ENCODE assay signal across 12 mouse cellular contexts in genomic region chr14:121737277-121737676, GRCm38 (mm10).
DNase-seq lines count a peak whose midpoint lies in the region; ATAC-seq and TF ChIP-seq lines count a peak whose summit lies in the region.
"Had no signal": no experiment of that assay in that cellular context is flagged by ENCODE, and none has a peak within 500 bp of the region (broad histone marks: within the 10 kb centered on the region; RNA-seq: fewer than 3 reads in every experiment).

No protein-coding gene starts in this region.

- DNase-seq in forebrain, embryonic 11.5 days (ENCODE audit: low spot score) = no peak
- no peak for DNase-seq in lung, postnatal 0 days (ENCODE audit: low spot score)
- DNase-seq in lung, adult 2 months = no peak
- peak; percentile 53 to 81 for DNase-seq in left cerebral cortex, postnatal 25 days (ENCODE audit: low spot score in 2 of 2)
- peak; percentile 41 for DNase-seq in right cerebral cortex, postnatal 4 days
- no peak for DNase-seq in retina, embryonic 14.5 days (ENCODE audit: low spot score)
- DNase-seq: heart, adult 18-20 months; thymus, adult 18-20 months had no signal

- H3K4me3 ChIP-seq in forebrain, embryonic 13.5 days = no peak overlapping the region
- no peak overlapping the region for H3K4me3 ChIP-seq in forebrain, embryonic 11.5 days (ENCODE audit: low read depth, low read length)
- no peak overlapping the region for H3K4me3 ChIP-seq in lung, postnatal 0 days (ENCODE audit: low read depth, low read length)
- H3K4me3 ChIP-seq in lung, adult 2 months (replicated peaks; ENCODE audit: extremely low read depth, low read depth, low read length) = no peak overlapping the region
- H3K4me3 ChIP-seq: limb, embryonic 12.5 days; lung, embryonic 15.5 days had no signal

- TF ChIP-seq EP300 in lung, postnatal 0 days (IDR thresholded peaks at IDR 0.05) = no peak

- H3K4me1 ChIP-seq in forebrain, embryonic 13.5 days = peaks cover 10% of the 10 kb centered on the region; the same call in 1 of the 2 replicates
- peaks cover under 1% of the 10 kb centered on the region; the same call in 1 of the 2 replicates for H3K4me1 ChIP-seq in forebrain, embryonic 11.5 days (replicated peaks; ENCODE audit: control insufficient read depth, insufficient read depth, low read length)
- no peaks in the 10 kb centered on the region for H3K4me1 ChIP-seq in lung, postnatal 0 days (ENCODE audit: insufficient read depth, low read depth, low read length)
- peaks cover 19% of the 10 kb centered on the region for H3K4me1 ChIP-seq in lung, adult 2 months (ENCODE audit: control insufficient read depth, insufficient read depth, low read length)
- H3K4me1 ChIP-seq: limb, embryonic 12.5 days had no signal

- 91% methylated on average over 8 of the region's 8 CpGs for WGBS in forebrain, embryonic 13.5 days
- 91% methylated on average over 8 of the region's 8 CpGs for WGBS in forebrain, embryonic 11.5 days
- WGBS in lung, postnatal 0 days = 64% methylated on average over 8 of the region's 8 CpGs
- WGBS in lung, adult 2 months = 75% methylated on average over 8 of the region's 8 CpGs

- no peak overlapping the region for H3K9ac ChIP-seq in forebrain, embryonic 13.5 days
- H3K9ac ChIP-seq in forebrain, embryonic 11.5 days (ENCODE audit: low read length) = no peak overlapping the region
- H3K9ac ChIP-seq in lung, postnatal 0 days (replicated peaks; ENCODE audit: low read depth) = no peak overlapping the region
- H3K9ac ChIP-seq: limb, embryonic 12.5 days; lung, embryonic 15.5 days had no signal

- no peak overlapping the region for H3K27ac ChIP-seq in forebrain, embryonic 13.5 days
- H3K27ac ChIP-seq in forebrain, embryonic 11.5 days (ENCODE audit: low read depth, low read length) = no peak overlapping the region
- no peak overlapping the region for H3K27ac ChIP-seq in lung, postnatal 0 days (ENCODE audit: low read length)
- H3K27ac ChIP-seq: limb, embryonic 12.5 days; lung, embryonic 15.5 days had no signal

- H3K36me3 ChIP-seq in forebrain, embryonic 13.5 days (ENCODE audit: poor library complexity, severe bottlenecking) = no peaks in the 10 kb centered on the region
- H3K36me3 ChIP-seq in forebrain, embryonic 11.5 days (ENCODE audit: control insufficient read depth, insufficient read depth, low read length) = no peaks in the 10 kb centered on the region
- H3K36me3 ChIP-seq in lung, postnatal 0 days (ENCODE audit: insufficient read depth, low read length) = no peaks in the 10 kb centered on the region
- H3K36me3 ChIP-seq: limb, embryonic 12.5 days; lung, embryonic 15.5 days had no signal

- no peaks in the 10 kb centered on the region for H3K9me3 ChIP-seq in forebrain, embryonic 13.5 days (replicated peaks)
- H3K9me3 ChIP-seq in forebrain, embryonic 11.5 days (ENCODE audit: control insufficient read depth, low read length) = no peaks in the 10 kb centered on the region
- no peaks in the 10 kb centered on the region for H3K9me3 ChIP-seq in lung, postnatal 0 days (ENCODE audit: low read length)
- H3K9me3 ChIP-seq: limb, embryonic 12.5 days; lung, embryonic 15.5 days had no signal

- peak overlapping the region; percentile 37 for H3K4me2 ChIP-seq in forebrain, embryonic 13.5 days
- H3K4me2 ChIP-seq in forebrain, embryonic 11.5 days (ENCODE audit: low read depth, low read length, severe bottlenecking) = no peak overlapping the region
- H3K4me2 ChIP-seq in lung, postnatal 0 days (replicated peaks; ENCODE audit: low read depth, low read length) = no peak overlapping the region
- H3K4me2 ChIP-seq: limb, embryonic 12.5 days; lung, embryonic 15.5 days had no signal

- no peak for ATAC-seq in forebrain, embryonic 13.5 days
- ATAC-seq in forebrain, embryonic 11.5 days (replicated peaks; ENCODE audit: low FRiP score) = no peak
- peak; percentile 40 for ATAC-seq in lung, postnatal 0 days
- ATAC-seq in inflammation-experienced regulatory T-cells, adult 6 months = no peak

- TF ChIP-seq CTCF in lung, postnatal 0 days (IDR thresholded peaks at IDR 0.05) = no peak
- TF ChIP-seq CTCF in lung, adult 2 months (IDR thresholded peaks at IDR 0.05; ENCODE audit: insufficient read depth, low read length) = no peak

- no peak for TF ChIP-seq POLR2A in lung, adult 2 months (IDR thresholded peaks at IDR 0.05; ENCODE audit: borderline replicate concordance, extremely low read depth, low read depth, low read length)

- H3K27me3 ChIP-seq in forebrain, embryonic 13.5 days = no peaks in the 10 kb centered on the region
- no peaks in the 10 kb centered on the region; the same call in 1 of the 2 replicates for H3K27me3 ChIP-seq in forebrain, embryonic 11.5 days (ENCODE audit: control insufficient read depth, insufficient read depth, low read length)
- no peaks in the 10 kb centered on the region for H3K27me3 ChIP-seq in lung, postnatal 0 days (replicated peaks; ENCODE audit: insufficient read depth, low read length)
- H3K27me3 ChIP-seq: lung, embryonic 15.5 days had no signal

- intact Hi-C loops in left cerebral cortex, postnatal 25 days (cut with DNase I) = loop anchor here (2.0 to 5.0 kb wide), 3 partner anchors 60 to 142 kb away; no protein-coding TSS in a partner anchor

Comparison
In these comparisons a context has a peak if more than half of its experiments do, and no peak if none do; other contexts are left out.
1. DNase-seq: peak in left cerebral cortex, postnatal 25 days (2 of 2) and right cerebral cortex, postnatal 4 days (single experiment); none in forebrain, embryonic 11.5 days (single experiment), lung, postnatal 0 days (single experiment), lung, adult 2 months (single experiment) and retina, embryonic 14.5 days (single experiment).